Mouse (Mus musculus): ENCODE results near the gene Smc6.

GRCm38 (mm10) chr12:11222566-11222965 lies 43.1 kb upstream of the Smc6 start:
- TF ChIP-seq CTCF (IDR thresholded peaks at IDR 0.05; ENCODE audit: low read depth) (no peak), EP300 (optimal IDR thresholded peaks at IDR 0.05) (no peak)

All from stomach, postnatal 0 days (tissue).